Mouse (Mus musculus) kidney, embryonic 16.5 days (tissue): ENCODE data around the gene Arl6. TPM values are rescaled to one million over a fixed set of nuclear protein-coding genes. Genes with fewer than 3 reads are reported as not detected.

Experiments used
- ATAC-seq: fragments of 200-750 bp; cut with Nextera tagmentation; 2 replicates; pipeline ENCODE4 v1.8.0; 2017; ENCODE audit warnings: moderate TSS enrichment; ENCODE audit not compliant: low FRiP score, low TSS enrichment
- H3K27ac ChIP-seq: fragments of 300-500 bp; sonication (generic); 2 replicates; pipeline ENCODE4 v1.5.1; 2014; ENCODE audit warnings: low read length
- H3K27me3 ChIP-seq: fragments of 300-500 bp; sonication (generic); 2 replicates; pipeline ENCODE4 v1.6.1; 2014; ENCODE audit warnings: low read length, control low read depth, mixed read lengths; ENCODE audit not compliant: insufficient read depth
- H3K36me3 ChIP-seq: fragments of 300-500 bp; sonication (generic); 2 replicates; pipeline ENCODE4 v1.6.1; 2014; ENCODE audit warnings: low read length, control low read depth, mixed read lengths; ENCODE audit not compliant: insufficient read depth
- H3K4me1 ChIP-seq: fragments of 300-500 bp; sonication (generic); 2 replicates; pipeline ENCODE4 v1.6.1; 2014; ENCODE audit warnings: low read length, control low read depth, mixed read lengths; ENCODE audit not compliant: insufficient read depth
- H3K4me2 ChIP-seq: fragments of 300-500 bp; sonication (generic); replicated peaks from 2 replicates; pipeline ENCODE4 v1.6.1; 2014; ENCODE audit warnings: low read depth, low read length
- H3K4me3 ChIP-seq: fragments of 300-500 bp; sonication (generic); 2 replicates; pipeline ENCODE4 v1.5.1; 2014; ENCODE audit warnings: mild to moderate bottlenecking, low read length
- H3K9ac ChIP-seq: fragments of 300-500 bp; sonication (generic); replicated peaks from 2 replicates; pipeline ENCODE4 v1.6.1; 2014; ENCODE audit warnings: low read length
- H3K9me3 ChIP-seq: fragments of 300-500 bp; sonication (generic); 2 replicates; pipeline ENCODE4 v1.6.1; 2016; ENCODE audit warnings: low read length, control low read depth
- WGBS: fragments of 180-500 bp; shearing (Covaris S2); extraction: QIAGEN DNeasy Blood & Tissue Kit; methylation state at CpG from one replicate; pipeline ENCODE4 v1.1.7; 2014; 5-methylcytosine and 5-hydroxymethylcytosine counted together
- polyA plus RNA-seq: library from polyadenylated mRNA; unstranded; fragments of >200 nt; fragmentation: Nextera tagmentation; extraction: Ambion mirVana; gene quantifications from 2 replicates; pipeline ENCODE4 v1.2.1, GENCODE M21; 2015

Arl6 gene
- polyA plus RNA-seq, 1 experiment from 2014 or later = 38.7 TPM

DNA sequence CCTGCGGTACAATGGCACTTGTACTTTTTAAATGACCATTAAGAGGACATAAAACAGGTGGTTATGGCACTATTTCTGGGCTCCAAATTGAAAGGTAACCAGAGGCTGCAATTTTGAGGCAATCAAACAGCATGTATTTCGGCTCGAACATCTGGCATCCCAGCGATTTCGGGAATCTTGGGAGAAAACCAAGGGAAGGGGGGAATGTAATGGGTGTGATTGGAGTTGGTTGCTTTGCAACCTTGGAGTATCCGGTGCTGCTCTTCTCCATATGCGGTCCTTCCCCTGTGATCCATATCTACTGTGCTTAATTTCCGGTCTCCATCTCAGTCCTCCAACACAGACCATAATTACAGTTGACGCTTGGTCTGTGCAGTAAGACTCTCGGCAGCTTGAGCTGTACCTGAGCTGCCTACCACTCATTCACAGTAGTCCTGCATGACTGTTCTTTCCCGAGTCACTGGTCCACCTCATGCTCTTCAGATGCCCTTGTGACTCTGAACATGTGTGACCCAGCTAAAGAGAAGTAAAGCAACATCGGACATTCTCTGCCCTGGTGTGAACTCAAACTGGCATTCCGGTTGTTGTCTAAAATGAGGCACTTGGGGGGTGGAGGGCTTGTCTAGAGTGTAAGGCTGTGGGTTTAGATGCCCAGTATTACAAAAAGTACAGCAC lies 50.7 kb downstream of the Arl6 start:
- no peak overlapping the region; the same call in 1 of the 2 replicates for H3K27ac ChIP-seq
- no peaks in the 10 kb centered on the region for H3K27me3 ChIP-seq
- H3K4me1 ChIP-seq = peaks cover 17% of the 10 kb centered on the region; the same call in 1 of the 2 replicates
- no peaks in the 10 kb centered on the region for H3K9me3 ChIP-seq
- no peaks in the 10 kb centered on the region for H3K36me3 ChIP-seq
- H3K4me2 ChIP-seq = no peak overlapping the region
- no peak for ATAC-seq
- no peak overlapping the region for H3K4me3 ChIP-seq
- H3K9ac ChIP-seq = no peak overlapping the region
- WGBS = 91% methylated on average over 13 of the region's 13 CpGs

DNA sequence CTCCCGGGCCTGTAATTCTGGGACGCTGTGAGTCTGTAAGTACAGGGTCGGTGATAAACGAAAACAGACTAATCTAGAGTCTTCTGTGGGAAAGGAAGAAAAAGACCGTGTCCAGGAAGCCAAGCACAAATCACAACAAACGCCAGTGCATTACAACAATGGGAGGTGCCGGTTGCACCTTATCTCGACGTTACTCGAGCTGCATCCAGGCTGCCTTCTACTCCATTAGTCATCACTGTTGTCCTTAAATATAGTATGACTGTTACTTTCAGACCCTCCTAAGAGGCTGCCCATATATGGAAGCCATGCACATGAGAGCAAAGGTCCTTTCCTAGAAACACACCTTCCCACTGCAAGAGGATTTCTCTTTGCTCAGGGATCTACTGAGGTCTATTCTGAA lies 51.4 kb downstream of the Arl6 start:
- no peak overlapping the region; the same call in 1 of the 2 replicates for H3K27ac ChIP-seq
- no peaks in the 10 kb centered on the region for H3K36me3 ChIP-seq
- peaks cover 17% of the 10 kb centered on the region; the same call in 1 of the 2 replicates for H3K4me1 ChIP-seq
- no peak overlapping the region for H3K4me3 ChIP-seq
- no peak overlapping the region for H3K9ac ChIP-seq
- WGBS = 76% methylated on average over 10 of the region's 10 CpGs
- no peak for ATAC-seq
- no peaks in the 10 kb centered on the region for H3K9me3 ChIP-seq
- H3K4me2 ChIP-seq = no peak overlapping the region
- H3K27me3 ChIP-seq = no peaks in the 10 kb centered on the region

DNA sequence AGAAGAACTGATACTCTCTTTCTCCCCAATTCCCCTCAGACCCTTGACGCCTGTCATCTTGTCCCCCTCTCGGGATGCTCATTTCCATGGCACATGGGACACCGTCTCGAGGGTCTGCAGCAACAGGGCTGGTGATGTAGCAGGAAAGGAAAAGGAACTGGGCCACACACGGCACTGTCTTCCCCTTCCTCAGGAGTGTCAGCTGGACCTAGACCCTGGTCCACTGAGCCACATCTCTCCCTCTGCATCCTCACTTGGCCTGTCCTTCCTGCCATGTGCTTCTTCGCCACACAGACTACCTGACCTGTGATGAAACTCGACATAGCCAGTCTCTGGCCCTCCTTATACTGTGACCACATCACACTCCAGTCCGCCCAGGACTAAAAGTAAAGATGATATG lies 52.3 kb downstream of the Arl6 start:
- ATAC-seq = peak; percentile 13; the same call in 1 of the 2 replicates
- 88% methylated on average over 8 of the region's 8 CpGs for WGBS
- H3K9ac ChIP-seq = no peak overlapping the region
- no peaks in the 10 kb centered on the region for H3K9me3 ChIP-seq
- no peaks in the 10 kb centered on the region for H3K36me3 ChIP-seq
- H3K4me2 ChIP-seq = no peak overlapping the region
- no peak overlapping the region for H3K27ac ChIP-seq
- no peak overlapping the region for H3K4me3 ChIP-seq
- H3K4me1 ChIP-seq = peaks cover 17% of the 10 kb centered on the region; the same call in 1 of the 2 replicates
- no peaks in the 10 kb centered on the region for H3K27me3 ChIP-seq

GRCm38 (mm10) chr16:59586276-59586675 lies 52.9 kb downstream of the Arl6 start:
- Histone ChIP-seq H3K9me3 (no peaks in the 10 kb centered on the region), H3K4me1 (peaks cover 17% of the 10 kb centered on the region; the same call in 1 of the 2 replicates), H3K4me3 (no peak overlapping the region), H3K27me3 (no peaks in the 10 kb centered on the region), H3K27ac (no peak overlapping the region), H3K9ac (no peak overlapping the region), H3K36me3 (no peaks in the 10 kb centered on the region), H3K4me2 (no peak overlapping the region)
- ATAC-seq = peak; percentile 84
- WGBS = 27% methylated on average over 6 of the region's 6 CpGs

DNA sequence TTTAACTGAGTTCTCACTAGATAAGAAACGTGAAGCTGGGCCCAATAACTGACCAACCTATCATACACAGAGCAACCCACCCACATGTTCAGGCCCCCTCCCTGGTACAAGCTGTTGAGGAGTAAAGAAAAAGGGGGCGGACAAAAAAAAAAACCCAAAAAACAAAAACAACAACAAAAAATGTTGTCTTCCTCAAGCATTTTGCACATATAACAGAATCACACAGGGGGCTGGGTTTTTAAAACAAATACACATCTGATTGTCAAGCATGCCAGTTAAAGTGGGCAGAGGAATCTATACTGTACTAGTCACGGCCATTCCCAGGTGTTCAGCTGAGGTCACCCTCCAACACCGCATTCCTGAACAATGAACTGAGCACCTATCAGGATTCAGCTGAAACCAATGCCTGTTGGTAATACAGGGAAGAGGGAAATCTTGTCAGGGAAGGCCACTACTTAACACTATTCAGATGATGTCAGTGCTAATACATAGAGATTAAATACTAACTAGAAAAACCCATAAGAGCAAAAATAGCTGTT lies 53.4 kb downstream of the Arl6 start:
- Histone ChIP-seq H3K36me3 (no peaks in the 10 kb centered on the region), H3K4me1 (peaks cover 17% of the 10 kb centered on the region; the same call in 1 of the 2 replicates), H3K9me3 (no peaks in the 10 kb centered on the region), H3K27me3 (no peaks in the 10 kb centered on the region), H3K4me2 (no peak overlapping the region), H3K9ac (no peak overlapping the region), H3K4me3 (no peak overlapping the region), H3K27ac (no peak overlapping the region)
- 74% methylated on average over 4 of the region's 4 CpGs for whole genome bisulfite sequencing
- peak; percentile 57 for ATAC-seq

DNA sequence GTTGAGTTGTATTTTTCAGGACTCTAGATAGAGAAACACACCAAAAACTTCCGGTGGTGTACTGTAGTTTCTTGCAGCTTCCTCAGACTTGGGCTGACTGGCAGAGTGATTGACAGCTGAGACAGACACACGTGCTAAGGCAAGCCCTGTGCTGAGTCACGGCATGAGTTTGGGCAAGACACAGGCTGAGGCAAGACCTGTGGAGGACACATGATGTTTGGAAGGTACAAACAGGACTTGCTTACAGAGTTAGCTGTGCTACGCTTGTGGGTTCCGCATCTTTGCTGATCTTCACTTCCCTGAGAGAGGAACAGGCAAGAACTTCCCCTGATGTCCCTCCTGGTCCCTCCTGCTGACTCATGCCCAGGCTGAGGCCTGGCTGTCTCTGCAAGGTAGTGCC lies 55.7 kb downstream of the Arl6 start:
- H3K9me3 ChIP-seq = no peaks in the 10 kb centered on the region
- WGBS = 86% methylated on average over 5 of the region's 5 CpGs

DNA sequence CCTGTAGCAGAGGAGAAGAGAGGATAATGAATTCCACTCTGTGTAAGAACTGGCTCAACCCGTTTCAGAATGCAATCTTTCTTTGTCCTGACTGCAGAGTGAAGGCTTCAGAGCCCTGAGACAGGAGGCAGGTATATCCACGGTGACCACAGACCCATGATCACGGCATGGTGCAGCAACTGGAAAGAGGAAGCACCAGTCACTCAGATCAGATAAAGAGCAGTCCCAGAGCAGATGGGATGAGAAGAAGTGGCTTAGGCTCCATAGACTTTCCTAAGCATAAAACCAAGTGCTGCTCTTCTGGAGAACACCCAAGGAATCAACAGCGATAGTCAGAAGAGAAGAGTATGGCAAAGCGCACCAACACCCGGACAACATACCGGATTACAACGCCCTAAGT lies 60.0 kb downstream of the Arl6 start:
- H3K27ac ChIP-seq = no peak overlapping the region
- no peak overlapping the region for H3K4me3 ChIP-seq
- H3K9ac ChIP-seq = no peak overlapping the region
- no peaks in the 10 kb centered on the region for H3K36me3 ChIP-seq
- H3K4me2 ChIP-seq = no peak overlapping the region
- no peaks in the 10 kb centered on the region for H3K9me3 ChIP-seq
- no peaks in the 10 kb centered on the region for H3K4me1 ChIP-seq
- H3K27me3 ChIP-seq = no peaks in the 10 kb centered on the region
- ATAC-seq = no peak
- WGBS = 85% methylated on average over 8 of the region's 8 CpGs

More for the DNA sequence above, 55.7 kb downstream of the Arl6 start:
- H3K36me3 ChIP-seq = no peaks in the 10 kb centered on the region
- H3K27ac ChIP-seq = no peak overlapping the region
- H3K9ac ChIP-seq = no peak overlapping the region
- H3K27me3 ChIP-seq = no peaks in the 10 kb centered on the region
- no peak overlapping the region for H3K4me3 ChIP-seq
- H3K4me1 ChIP-seq = peaks cover 17% of the 10 kb centered on the region; the same call in 1 of the 2 replicates
- no peak overlapping the region for H3K4me2 ChIP-seq
- ATAC-seq = no peak

DNA sequence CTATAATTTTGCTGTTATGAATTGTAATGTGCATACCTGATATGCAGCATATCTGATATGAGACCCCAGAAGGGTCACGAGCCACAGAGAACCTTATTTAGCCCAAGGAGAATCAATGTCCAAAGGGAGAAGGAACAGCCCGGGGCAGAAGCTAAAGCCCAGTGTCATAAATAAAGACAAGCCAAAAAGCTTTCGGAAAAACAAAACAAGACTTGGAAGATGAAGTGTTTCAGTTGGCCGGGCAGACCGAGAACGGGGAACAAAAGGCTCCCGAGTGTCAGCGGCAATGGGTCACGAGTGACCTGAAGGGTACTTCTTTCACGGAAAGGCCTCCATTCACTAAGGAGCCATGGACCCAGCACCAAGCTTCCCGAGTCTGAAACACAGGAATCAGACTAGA lies 65.2 kb downstream of the Arl6 start:
- no peak for ATAC-seq
- WGBS = 46% methylated on average over 11 of the region's 11 CpGs
- Histone ChIP-seq H3K36me3 (no peaks in the 10 kb centered on the region), H3K4me3 (no peak overlapping the region), H3K4me2 (no peak overlapping the region), H3K4me1 (peaks cover 6% of the 10 kb centered on the region; the same call in 1 of the 2 replicates), H3K9ac (no peak overlapping the region), H3K27ac (no peak overlapping the region), H3K9me3 (no peaks in the 10 kb centered on the region), H3K27me3 (no peaks in the 10 kb centered on the region)

DNA sequence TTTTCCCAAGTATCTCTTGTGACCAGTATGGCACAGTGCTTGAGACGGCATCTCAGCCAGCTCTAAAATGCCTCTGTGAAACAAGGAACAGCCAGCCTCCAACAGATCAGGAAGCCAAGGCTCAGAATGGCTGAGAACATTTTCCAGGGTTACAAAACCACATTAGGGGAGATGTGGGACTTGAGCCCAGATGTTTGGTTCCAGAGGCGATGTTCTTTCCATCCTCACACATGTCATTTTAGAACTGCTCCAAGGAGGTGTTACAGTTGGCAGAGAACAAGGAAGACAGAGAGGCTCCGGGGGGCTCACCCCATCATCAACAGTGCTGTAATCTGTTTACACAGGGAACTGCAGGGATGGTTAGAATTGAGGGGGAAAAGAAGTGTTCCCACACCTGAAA lies 66.5 kb downstream of the Arl6 start:
- 90% methylated on average over 3 of the region's 3 CpGs for WGBS
- Histone ChIP-seq H3K4me2 (no peak overlapping the region), H3K27ac (no peak overlapping the region), H3K27me3 (no peaks in the 10 kb centered on the region), H3K9ac (no peak overlapping the region), H3K4me3 (no peak overlapping the region), H3K4me1 (peaks cover 6% of the 10 kb centered on the region), H3K36me3 (no peaks in the 10 kb centered on the region), H3K9me3 (no peaks in the 10 kb centered on the region)
- no peak for ATAC-seq

GRCm38 (mm10) chr16:59570807-59571206 lies 68.4 kb downstream of the Arl6 start:
- no peak for ATAC-seq
- Histone ChIP-seq H3K9me3 (no peaks in the 10 kb centered on the region), H3K4me3 (no peak overlapping the region), H3K27ac (no peak overlapping the region), H3K27me3 (no peaks in the 10 kb centered on the region), H3K4me1 (peaks cover 11% of the 10 kb centered on the region), H3K4me2 (no peak overlapping the region), H3K9ac (no peak overlapping the region), H3K36me3 (no peaks in the 10 kb centered on the region)
- WGBS = 95% methylated on average over 8 of the region's 8 CpGs
